Mouse (Mus musculus) heart, adult 8-10 months (tissue): ENCODE measurements around the gene Dcaf6. TPM values are rescaled to one million over a fixed set of nuclear protein-coding genes. Genes with fewer than 3 reads are reported as not detected.
"Not testable (repeated sequence)": the region's sequence is repeated elsewhere in the genome, so short reads cannot be mapped to it uniquely, and the experiment has no call there.

ENCODE experiments used
- DNase-seq: peaks from one replicate; pipeline ENCODE4 v3.0.0; 2022; ENCODE audit warnings: low spot score
- total RNA-seq, 4 experiments: library from RNA; stranded (reverse); gene quantifications; 2 replicates each; pipeline ENCODE4 v1.2.4; 2022

The Dcaf6 gene
- total RNA-seq, 4 experiments from 2014 or later, result 103 to 113 (median 109) TPM

DNA sequence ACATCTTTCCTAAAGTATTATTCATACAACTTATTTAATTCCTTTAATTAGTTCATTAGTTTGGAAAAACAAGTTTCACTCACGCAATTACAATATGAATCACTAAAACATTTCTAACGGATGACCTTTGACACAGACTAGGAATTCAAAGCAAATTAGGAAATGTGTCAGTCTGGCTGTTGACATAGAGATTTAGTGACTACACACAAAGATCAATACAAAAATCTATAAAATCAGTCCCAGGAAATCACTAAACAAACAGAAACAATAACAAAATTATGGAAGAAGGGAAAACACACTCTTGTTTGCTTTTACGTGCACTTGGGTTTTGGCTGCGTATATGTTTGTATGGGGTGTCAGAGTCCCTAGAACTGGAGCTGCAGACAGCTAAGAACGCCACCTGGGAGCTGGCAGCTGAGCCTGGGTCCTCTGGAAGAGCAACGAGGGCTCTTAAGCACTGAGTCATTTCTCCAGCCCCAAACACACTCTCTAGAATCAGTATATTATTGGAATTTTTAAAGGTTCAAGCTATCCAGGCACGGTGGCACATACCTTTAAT, 38.8 kb downstream of the Dcaf6 start:
- DNase-seq, result no peak

DNA sequence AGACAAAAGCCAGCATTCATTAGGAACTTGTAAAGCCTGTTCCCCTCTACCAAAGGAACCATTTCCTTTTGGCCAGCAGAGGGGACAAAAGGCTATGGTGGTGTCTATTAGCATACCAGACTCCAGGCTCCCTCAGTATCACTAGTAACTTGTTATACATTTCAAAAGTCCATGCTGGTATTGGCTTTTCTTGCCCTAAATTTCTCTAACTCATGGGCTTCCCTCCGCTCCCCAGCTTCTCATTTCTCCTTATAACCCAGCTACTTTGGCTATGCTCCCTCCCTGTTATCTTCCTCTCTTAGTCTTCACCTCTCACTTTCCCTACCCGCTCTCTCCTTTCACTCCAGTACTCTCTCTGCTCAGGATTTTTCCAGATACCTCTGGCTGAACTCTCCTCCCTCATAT, 63.9 kb downstream of the Dcaf6 start:
- no peak for DNase-seq

DNA sequence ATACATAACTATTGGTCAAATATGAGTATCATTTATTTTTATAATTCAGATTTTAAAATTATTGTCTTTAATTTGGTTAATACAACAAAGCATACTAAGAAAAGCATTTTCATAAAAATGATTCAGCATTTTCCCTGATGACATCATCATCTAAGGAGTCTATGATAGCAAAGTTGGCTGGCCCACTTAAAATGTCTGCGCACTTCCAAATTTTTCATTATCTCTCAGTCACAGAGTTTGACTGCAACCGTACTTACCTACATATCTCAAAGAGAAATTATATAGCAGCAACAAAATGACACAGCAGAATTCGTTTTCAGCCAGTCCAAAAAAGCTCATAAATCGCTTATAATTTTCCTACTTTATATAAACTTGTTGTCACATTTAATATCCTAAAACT, 64.3 kb downstream of the Dcaf6 start:
- DNase-seq, result no peak

DNA sequence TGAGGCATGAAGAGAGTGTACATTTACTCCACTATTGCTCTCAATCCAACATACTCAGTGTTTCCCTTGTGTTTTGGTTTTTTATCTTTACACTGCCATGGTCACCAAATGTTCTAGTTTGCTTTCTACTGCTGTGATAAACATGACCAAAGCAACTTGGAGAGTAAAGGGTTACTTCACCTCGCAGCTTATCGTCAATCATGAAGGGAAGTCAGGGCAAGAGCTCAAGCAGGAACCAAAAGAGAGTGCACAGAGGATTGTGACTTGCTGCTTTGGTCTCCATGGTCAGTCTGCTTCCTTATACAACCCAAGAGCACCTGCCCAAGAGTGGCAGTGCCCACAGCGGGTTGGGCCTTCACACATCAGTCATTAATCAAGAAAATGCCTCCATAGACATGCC, 65.4 kb downstream of the Dcaf6 start:
- no peak for DNase-seq

DNA sequence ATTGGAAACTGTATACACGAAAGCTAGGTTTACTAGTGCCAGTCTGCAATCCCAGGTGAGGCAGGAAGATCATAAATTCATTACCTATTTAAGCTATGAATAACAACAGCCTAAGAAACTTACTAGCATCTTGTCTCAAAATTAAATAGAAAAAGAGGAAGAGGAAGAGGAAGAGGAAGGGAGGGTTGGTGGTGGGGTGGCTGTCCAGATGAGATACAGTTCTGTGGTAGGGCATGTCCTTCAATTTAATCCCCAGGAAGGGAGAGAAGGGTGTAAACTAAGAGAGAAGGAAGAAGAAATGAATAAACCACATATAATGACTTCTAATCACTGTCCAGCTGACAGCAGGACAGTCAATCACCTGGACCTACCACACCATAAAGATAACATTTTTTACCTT, 67.2 kb downstream of the Dcaf6 start:
- DNase-seq, result no peak

DNA sequence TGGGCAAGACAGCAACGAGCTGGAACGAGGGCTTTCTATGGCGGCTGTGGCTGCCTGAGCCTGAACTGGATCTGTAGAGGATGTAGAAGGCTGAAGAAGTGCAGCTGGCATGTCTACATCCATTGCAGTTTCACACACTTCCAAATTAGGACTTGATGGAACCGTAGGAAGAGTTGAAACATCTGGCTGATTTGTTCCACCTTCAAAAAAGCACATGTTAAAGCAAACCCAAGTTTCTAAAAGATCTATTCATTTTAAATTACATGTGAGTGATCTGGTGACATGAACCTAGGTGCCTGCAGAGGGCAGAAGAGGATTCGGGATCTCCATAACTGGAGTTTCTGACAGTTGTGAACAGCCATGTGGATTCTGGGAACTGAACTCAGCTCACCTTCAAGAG, 71.6 kb downstream of the Dcaf6 start:
- DNase-seq, result peak; percentile 15

DNA sequence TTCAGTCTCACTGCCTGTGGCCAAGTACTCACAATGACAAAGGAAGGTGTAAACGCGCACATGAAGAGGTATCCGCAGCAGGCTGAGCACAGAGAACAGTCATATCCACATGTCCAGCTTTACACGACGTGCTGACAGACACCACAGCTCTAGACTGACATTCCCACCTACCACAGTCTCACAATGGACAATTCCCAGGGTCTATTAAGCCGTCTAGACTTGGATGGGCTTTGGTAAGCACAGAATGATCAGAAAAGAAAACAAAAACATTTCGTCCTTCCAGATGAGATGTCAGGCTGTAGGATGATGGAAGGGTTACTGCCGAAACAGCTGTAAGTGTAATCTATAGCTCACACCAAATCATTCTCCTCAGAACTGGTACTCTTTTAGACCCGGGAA, 73.8 kb downstream of the Dcaf6 start:
- DNase-seq, result no peak

DNA sequence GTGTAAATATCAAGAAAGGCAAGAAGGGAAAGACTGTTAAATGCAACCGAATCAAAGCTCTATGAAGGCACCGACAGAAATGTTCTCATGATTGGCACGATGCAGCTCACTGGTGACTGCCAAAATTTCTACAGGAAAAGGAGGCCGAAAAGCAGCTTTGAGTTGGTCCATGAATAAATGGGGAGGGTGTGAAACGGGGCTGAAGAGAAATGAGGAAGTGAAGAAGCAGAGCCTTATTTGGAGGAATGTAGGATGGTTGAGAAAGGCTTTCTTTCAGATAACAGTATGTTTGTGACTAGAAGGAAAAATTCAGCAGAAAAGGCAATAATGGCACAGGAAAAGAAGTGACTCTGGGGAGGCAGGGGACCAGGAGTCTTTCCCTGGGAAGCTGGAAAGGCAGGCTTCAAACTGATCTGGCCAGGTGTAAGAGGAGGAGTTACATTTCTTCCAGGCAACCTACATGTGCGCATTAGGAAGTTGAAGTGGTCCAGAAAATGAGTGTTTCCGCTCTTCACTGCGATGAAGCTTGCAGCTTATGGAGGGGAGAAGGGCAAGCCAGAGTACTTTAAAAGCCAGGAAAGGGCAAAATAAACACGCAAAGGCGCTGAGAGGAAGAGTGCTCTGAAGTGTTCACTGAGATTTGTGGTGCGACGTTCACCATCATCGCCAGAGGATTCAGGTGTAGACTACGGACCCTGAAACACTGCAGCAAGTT, 74.3 kb downstream of the Dcaf6 start:
- no peak for DNase-seq

DNA sequence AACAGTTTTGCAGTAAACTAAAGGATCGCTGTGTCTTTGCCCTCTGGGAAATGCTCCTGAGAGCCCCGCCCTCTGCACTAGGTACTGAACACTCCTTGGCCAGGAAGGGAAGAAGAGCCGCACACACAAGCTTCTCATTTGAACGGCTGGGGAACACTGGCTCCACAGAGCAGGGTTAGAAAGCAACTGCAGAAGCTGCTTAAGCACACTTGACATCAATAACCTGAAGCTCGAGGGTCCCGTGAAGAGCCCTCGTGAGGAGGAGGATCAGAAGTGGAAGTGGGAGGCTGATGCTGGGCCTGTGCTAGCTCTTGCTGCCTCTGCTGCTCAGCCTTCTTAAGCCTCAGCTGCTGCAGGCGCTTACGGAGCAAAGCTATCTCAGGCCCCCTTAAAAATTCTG, 86.4 kb downstream of the Dcaf6 start:
- DNase-seq, result no peak

DNA sequence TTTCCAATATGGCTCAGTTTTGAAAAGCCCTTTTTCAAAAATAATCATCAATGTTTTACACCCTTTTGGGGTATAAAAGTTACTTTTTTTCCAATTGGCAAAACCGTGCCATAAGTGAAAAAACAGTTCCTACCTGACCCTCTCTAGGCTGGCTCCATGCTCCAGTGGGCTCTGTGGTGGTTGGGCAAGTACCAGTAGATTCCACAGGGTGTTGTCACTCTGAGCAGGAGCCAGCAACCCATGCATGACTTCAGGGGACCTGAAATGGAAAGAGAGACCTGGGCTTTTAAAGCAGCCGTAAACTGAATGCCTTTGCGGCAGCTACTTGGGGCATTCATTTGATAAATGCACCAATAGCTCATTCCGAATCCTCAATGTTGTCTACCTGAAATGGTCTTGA, 89.3 kb downstream of the Dcaf6 start:
- DNase-seq, result no peak

DNA sequence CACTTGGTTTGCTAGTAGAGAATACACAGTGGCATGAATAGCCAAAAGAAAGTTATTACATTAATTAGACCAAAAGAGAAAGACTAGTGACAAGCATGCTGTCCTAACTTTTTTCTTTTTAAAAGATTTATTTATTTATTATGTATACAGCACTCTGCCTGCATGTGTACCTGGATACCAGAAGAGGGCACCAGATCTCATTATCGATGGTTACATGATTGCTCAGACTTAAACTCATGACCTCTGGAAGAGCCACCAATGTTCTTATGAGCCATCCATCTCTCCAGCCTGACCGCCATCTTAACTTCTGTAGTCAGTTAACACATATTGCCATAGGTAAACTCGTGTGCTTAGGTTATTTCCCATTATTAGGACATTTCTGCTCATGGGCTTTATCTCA, 95.2 kb downstream of the Dcaf6 start:
- no peak for DNase-seq

DNA sequence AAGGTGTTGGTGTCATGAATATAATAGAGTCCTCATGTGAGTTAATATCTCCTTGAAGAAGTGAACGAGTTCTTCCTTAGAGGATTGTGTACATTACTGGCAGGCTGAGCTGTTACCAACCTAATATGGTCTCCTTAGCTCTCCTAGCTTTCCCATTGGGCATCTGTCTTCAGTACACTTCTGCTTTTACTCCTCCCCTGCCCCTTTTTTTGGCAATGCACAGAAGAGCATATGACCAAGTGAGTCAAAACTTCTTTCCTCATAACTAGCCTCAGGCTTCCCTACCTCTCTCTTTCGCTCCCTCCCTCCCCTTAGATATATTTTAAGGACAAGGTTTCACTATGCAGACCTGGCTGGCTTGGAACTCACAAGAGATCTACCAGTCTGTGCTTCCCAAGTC, 97.0 kb downstream of the Dcaf6 start:
- no peak for DNase-seq

DNA sequence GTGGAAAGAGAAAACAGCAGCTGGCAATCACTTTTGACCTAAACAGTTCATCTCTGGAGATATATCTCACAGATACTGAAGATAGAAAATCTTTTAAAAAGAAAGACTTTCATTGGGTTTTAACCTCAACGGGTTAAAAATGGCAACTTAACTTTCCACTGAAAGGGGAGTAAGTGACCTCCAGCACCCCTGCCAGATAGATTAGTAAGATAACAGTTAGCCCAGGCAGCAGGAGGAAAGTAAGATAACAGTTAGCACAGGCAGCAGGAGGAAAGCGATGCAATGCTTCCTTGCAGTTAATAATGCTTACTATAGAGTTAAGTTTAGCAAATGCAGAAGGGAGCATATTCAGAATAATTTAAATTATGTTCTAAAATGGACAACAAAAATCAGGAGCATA, 103.9 kb downstream of the Dcaf6 start:
- DNase-seq, result no peak

DNA sequence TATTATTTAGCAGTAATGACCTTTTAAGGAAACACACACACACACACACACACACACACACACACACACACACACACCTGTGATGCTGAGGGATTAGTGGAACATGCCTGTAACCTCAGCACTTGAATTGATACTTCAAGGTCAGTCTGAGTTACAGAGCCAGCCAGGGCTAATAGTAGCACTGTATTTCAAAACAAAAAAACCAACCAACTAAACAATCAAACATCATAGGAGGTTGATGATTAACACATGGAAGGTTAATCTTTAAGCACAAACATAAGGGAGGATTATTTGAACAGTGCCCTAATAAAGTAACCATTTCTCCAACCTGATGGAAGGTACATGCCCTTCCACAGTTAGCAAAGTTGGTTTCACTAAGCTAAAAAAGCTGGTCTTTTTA, 111.6 kb downstream of the Dcaf6 start:
- DNase-seq, result no peak

DNA sequence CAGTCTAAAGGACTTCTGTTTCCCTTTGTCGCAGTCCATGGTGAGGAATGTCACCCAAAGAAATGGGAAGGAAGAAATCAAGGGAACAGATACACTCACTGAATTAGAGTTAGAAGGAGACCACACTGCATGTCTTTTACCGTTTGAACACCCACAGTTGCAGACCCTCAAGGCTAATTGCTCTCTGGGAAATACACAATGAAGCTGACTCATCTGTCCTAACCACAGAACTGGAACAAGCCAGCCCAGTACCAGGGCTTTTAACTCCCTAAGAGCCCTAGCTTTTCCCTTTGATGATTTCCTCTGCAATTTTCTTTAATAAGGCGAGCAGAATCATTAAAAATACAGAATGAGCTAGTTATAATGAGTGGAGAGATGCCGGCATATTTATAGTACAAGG, 115.8 kb downstream of the Dcaf6 start:
- no peak for DNase-seq

DNA sequence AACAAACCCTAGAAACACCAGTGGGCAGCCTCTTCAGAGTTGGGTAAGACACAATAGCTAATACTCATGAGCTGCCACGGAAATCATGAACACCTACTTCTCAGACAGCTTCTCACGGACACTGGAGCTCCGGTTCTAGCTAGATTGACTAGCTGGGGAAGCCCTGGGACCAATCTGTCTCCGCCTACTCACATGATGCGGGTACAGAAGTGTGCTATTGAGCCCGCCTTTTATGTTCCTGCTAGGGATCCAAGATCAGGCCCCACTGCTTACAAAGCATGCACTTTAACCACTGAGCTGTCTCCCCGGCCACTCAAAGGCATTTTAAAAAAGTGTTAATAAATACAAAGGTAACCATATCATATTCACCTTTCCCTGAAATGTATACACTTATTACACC, 118.1 kb downstream of the Dcaf6 start:
- no peak for DNase-seq

DNA sequence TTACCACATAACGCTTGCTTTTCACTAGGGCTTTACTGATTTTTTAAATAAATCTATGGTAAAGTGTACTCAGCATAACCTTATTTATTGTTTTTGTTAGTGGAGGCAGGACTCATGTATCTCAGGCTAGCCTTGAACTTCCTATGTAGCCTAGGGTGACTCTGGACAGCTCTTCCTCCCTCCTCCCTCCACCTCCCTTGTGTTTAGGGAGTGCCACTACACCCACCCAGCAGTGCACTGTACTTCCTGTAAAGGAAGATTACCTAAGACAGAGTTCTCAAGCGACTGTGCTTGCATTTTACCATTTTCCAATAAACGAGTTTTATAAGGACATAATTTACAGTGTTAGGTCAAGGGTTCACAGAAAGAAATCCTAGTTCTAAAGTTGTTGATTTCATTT, 127.5 kb downstream of the Dcaf6 start:
- no peak for DNase-seq

DNA sequence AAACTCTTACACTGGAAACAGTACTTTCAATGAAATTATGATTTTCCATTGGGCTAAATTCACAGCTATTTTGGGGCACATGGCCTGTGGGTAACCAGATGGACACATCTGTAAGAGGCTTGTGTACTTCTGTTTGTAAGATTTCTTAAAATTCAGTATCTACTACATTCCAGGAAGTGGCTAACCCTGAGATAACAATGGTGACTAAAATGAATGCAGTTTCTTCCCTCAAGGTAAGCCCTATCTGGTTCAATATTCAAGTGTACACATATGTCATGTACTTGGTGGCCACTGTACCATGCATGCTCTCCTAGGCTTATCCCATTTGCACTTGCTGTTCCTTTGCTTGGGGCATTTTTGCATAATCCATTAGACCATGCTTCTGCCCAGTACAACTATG, 129.4 kb downstream of the Dcaf6 start:
- DNase-seq, result no peak

DNA sequence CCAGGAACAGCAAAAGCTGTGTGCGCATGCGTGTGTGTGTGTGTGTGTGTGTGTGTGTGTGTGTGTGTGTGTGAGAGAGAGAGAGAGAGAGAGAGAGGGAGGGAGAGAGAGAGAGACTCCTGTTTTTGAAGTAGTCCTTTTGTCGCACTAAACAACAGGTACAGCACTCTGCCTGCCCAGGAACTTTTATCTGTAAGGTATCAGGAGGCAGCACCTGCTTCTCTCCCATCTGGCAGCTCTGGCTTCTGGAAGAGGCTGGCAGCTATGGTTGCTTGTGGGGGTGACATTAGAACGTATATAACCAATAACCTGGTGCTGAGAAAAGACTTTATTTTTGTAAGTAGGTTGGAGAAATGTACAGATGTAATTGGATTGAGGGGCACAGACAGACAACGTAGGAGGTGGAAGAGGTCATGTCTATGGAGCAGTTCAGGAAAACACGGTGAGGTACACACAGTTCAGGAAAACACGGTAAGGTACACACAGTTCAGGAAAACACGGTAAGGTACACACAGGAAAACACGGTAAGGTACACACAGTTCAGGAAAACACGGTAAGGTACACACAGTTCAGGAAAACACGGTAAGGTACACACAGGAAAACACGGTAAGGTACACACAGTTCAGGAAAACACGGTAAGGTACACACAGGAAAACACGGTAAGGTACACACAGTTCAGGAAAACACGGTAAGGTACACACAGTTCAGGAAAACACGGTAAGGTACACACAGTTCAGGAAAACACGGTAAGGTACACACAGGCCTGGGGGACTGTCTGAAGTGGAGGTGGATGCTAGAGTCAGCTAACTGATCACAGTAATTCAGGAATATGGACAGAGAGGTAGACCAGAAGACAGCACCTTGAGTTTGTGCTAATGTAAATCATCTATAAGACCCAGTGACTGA, 131.6 kb downstream of the Dcaf6 start:
- DNase-seq, result not testable (repeated sequence)

DNA sequence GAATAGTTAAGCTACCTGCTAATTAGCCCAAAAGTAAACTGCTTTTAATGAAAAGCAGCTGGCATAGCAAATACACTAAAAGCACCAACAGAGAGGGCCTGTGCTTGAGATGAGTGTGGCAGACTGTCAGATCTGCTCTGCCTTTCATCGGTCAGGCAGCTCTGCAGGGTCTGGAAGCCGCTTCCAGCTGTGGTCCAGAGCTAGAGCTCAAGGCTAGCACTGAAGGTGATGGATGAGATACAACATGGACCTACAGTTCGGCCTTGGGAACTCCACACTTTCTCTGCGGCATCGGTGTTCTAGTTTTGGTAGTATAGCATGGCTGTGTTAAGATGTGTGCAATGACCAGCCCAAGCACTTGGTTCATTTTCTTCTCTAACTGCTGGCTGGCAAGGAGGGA, 132.4 kb downstream of the Dcaf6 start:
- no peak for DNase-seq

DNA sequence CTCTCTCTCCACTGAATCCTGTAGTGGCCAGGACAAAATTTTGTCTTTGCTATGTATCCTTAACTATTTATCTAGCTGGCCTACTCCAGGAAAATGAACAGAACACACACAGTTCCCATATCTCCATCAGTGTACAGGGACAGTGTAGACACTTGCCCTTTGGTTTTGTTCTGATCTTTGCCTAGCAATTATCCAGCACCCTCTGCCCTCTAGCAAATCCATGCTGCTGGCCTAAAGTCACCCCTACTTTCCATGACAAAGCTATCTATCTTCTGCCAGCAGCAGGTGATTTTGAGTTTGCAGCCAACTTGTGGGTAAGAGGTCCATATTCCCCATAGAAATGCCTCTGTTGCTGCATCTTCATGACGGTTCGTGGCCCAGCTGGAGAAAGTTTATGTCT, 132.9 kb downstream of the Dcaf6 start:
- no peak for DNase-seq

DNA sequence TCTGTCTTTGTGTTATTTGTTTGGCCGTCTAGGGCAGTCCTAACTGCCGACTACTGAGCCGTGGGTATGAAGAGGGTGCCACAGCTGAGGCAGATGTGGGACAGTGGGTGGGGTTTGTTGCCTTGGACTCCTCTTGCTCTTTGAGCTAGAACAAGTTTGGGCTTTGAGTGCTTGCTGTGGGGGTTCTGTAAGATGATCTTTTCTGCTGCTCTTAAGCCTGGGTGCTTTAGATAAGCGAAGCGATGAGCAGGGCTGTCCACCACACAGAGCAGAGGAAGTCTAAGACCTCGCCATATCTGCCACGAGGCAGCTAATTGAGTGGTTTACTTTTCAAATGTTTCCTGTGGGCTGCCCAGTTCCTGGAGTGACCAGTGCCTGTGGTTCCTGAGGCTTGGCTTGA, 137.3 kb downstream of the Dcaf6 start:
- no peak for DNase-seq

DNA sequence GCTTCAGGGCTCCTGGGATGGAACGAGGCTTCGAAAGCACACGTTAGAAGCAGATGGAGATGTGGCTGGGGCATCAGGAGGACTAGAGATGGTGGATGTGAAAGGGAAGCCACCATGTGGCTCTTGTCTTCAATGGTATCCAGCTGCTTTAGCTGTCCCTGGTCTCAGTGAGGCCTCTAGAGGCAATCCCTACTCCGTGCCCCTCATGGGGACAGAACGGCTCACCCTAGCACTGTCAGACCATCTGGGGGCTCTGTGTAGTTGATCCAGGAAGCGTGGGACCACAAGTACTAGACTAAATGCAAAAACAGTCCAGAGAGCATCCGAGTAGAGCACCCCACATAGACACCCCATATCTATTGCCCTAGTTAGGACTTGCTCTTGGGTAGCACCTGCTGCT, 138.4 kb downstream of the Dcaf6 start:
- DNase-seq, result no peak
